Mouse (Mus musculus): ENCODE results near the gene Rxra.

Gene Rxra

GRCm38 (mm10) chr2:27807684-27808083 lies 131.4 kb downstream of the Rxra start:
- CTCF ChIA-PET: no interaction called here

DNA sequence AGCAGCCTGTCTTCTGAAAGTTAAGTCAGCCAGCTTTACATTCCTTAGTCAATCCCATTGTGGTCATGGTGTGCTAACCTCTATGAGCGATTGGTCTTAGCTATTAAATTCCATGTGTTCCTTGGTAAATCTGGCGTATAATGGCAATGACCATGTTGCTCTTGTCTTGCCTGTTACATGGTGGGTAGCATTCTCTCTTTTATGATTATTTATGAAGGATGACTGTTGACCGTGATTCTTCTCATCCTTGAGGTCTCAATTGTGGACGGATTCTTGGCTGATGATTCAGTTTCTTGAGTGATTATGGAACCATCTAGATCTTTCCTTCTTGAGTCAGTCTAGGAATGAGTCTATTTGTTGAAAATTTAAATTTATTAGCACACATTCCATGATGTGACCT lies 133.7 kb downstream of the Rxra start:
- CTCF ChIA-PET: no interaction called here

Data from spleen, embryonic (tissue).